Mouse (Mus musculus): ENCODE results near the gene Slc47a1. TPM values are rescaled to one million over a fixed set of nuclear protein-coding genes. Genes with fewer than 3 reads are reported as not detected.
"Not testable (repeated sequence)": the region's sequence is repeated elsewhere in the genome, so short reads cannot be mapped to it uniquely, and the experiment has no call there.

The Slc47a1 gene
- total RNA-seq, 2 experiments from 2014 or later, result 0.99 to 1.9 TPM

DNA sequence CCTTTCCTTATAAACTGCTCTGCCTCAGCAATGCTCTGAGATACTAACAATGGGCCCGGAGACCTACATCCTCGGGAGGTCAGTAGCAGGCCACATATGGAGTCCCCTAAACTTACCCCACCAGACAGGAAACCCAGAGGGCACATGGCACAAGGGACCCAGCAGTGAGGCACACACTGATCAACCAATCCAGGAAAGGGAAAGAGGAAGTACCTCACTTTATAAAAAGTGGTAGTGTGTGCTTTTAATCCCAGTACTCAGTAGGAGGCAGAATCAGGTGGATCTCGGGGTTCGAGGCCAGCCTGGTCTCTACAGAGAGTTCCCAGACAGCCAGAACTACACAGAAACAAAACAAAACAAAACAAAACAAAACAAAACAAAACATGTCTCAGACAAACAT, 37.8 kb downstream of the Slc47a1 start:
- intact Hi-C loops (cut with DNase I), result loop anchor here (5.0 kb wide), 1 partner anchor 148 kb away; no protein-coding TSS in a partner anchor
- no peak for DNase-seq (ENCODE audit: low spot score in 2 of 2)

DNA sequence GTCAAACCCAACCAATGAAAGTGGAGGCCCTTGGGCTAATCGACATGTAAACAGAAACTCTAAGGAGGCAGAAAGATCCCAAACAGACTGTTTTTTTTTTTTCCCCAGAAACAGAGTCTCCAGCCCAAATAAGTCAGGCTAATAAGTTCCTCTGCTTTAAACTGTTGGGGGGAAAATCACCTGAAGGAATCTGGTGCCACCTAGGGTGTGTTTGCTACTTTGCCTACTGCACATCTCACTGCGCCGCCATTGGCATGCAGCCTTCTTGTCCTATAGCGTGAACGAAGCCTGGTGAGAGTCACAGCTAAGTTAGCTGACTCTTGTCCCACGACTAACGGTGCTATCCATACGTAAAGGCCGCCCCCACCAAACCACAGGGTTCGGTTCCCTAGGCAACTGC, 40.6 kb downstream of the Slc47a1 start:
- intact Hi-C loops (cut with DNase I), result no loop called here
- no peak for DNase-seq (ENCODE audit: low spot score in 2 of 2)

DNA sequence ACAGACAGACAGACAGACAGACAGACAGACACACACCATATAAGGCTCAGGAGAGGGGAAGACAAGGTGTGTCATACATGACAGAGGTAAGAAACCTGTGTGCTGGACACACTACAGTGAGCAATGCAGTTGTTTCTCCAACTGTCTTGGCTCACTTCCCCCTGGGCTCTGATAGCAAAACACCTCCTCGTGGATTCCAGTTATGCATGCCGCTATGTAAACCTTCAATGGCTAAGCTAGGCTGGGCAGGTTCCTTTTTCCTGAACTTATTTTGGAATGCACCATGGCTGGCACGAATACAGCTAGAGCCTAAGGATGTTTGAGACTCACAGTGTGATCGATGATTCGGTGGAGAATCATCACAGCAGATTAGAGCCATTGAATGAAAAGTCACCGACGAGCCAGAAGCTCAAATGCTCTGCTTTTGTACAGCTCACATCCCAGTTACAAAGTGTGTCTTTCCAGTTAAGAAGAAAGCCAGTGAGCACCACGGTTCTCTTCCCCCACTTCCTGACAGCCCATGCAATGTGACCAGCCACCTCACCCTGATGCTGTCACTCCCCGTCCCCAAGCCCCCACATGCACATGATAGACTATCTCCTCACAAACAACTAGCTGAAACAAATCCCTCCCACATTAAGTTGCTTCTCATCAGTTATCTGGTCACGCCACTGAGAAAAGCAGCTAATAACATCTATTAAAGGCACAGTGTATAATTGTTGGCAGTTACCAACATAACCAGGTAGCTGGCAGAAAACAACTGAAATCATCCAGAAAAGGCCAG, 57.0 kb downstream of the Slc47a1 start:
- intact Hi-C loops (cut with DNase I), result no loop called here

DNA sequence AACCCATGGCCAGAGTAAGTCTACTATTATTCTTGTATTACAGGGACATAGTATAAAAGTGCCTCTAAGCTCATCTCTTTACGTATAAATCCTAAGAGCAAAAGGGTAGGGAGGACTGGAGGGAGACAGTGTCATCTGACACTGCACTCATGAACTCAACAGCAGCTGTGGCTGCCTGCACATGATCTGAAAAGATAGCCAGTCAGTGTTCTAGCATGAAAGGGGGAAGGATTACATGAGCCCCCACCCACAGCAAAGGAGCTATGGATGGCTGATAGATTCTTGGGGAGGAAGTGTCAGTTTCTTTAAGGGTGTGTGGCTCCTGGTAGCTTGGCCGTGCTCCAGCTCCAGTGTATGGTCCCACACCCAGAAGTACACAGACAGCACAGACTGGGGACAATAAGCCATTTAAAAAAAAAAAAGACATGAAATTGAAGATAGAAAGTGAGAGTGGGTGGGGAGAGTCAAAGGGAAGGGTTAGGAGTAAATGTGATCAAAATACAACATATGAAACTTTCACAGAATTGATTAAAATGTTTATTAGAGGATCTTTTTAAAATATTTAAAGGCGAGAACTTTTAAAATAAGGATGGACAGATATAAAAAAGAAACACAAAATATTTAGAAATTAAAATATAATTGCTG, 58.1 kb downstream of the Slc47a1 start:
- no peak for DNase-seq (ENCODE audit: low spot score in 2 of 2)
- intact Hi-C loops (cut with DNase I), result no loop called here

More for the DNA sequence above, 57.0 kb downstream of the Slc47a1 start:
- no peak for DNase-seq (ENCODE audit: low spot score in 2 of 2)

DNA sequence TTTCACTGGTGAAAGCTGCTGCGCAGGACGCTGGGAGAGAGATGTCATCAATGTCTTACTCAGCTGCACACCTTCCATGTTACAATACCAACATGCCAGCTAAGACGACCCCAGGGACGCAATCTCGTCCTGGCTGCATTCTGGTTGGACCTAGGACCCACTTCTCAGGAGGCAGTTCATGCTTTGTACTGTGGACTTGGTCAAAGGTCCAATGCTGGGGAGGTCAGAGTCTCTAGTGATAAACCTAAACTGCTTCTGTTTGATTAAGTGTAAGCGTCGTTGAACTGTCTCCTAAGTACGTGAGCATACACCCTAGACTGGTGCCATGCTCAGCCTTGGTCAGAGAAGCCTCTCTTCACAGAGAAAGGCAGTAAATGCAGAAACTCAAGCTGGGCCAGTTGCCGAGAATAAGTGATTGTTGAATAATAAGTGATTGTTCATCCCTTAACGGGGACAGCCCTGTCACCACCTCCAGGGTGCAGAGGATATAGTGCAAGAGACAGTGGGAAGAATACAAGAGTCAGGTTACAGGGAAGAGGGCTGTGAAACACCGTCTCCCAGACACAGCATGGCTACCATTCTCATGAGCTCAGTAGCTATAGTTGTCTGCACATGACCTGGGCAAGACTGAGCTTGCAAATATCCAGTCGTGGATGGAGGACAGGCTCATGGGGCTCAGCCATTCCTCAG, 58.8 kb downstream of the Slc47a1 start:
- intact Hi-C loops (cut with DNase I), result no loop called here
- DNase-seq (ENCODE audit: low spot score in 2 of 2), result no peak

DNA sequence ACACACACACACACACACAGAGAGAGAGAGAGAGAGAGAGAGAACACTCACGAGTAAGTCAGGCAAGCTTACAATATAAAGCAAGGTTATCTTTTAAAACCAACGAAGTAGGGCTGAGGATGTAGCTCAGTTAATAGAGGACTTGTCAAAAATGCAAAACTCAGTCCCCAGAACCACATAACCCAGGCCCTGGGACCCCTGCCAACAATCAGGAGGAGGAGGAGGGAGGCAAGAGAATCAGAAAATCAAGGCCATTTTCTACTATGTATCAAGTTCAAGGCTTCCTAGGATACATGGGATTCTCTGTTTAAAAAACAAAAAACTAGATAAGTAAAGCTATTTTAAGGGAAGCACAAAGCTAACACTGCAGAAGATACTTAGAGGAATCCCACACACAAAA, 61.3 kb downstream of the Slc47a1 start:
- intact Hi-C loops (cut with DNase I), result no loop called here
- DNase-seq (ENCODE audit: low spot score in 2 of 2), result no peak

DNA sequence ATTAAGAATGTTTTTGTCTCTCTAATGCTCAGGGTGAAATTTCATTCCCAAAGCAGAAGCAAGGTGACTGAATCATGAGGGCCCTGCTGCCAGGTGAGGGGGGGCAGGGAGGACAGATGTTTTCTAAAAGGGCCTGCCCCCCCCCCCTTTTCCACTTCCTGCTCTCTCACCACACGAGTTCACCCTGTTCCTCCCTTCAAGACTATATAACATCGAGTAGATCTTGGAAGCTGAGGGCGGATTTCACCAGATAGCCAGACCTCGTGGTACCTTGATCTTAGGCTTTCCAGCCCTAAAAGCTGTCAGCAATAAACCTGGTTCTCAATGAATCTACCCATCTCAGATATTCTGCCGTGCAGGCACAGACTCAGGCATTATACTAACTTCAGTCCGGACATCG, 67.8 kb downstream of the Slc47a1 start:
- intact Hi-C loops (cut with DNase I), result no loop called here
- no peak for DNase-seq (ENCODE audit: low spot score in 2 of 2)

DNA sequence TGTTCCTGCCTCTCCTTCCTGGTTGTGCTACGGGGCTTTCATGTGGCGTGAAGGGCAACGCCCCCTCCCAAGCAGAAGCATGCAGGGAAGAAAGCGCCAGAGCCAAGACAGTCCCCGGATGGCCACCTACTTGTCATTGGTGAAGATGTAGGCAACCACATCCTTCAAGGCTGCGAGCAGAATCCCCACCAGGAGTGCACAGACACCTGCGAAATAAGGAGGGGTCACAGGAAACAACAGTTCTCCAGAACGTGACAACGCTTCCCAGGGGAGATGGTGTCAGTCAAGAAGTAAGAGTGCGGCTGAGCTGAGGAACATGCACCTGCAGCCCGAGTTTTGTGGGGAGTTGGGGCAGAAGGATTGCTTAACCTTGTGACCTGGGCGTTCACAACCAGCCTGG, 68.3 kb downstream of the Slc47a1 start:
- no peak for DNase-seq (ENCODE audit: low spot score in 2 of 2)
- intact Hi-C loops (cut with DNase I), result no loop called here

DNA sequence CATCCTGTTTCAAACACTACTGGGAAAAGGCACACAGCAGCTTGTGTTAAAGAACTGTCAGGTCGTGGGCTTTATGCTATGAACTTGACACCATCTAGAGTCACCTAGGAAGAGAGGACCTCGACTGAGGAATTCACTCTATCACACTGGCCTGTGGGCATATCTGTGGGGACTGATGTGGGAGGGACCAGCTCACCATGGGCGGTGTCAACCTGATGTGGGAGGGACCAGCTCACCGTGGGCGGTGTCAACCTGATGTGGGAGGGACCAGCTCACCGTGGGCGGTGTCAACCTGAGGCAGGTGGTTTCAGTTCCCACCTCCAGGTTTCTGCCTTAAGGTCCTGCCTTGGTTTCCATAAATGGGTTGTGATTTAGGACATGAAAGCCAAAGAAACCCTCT, 70.3 kb downstream of the Slc47a1 start:
- no peak for DNase-seq (ENCODE audit: low spot score in 2 of 2)
- intact Hi-C loops (cut with DNase I), result no loop called here

DNA sequence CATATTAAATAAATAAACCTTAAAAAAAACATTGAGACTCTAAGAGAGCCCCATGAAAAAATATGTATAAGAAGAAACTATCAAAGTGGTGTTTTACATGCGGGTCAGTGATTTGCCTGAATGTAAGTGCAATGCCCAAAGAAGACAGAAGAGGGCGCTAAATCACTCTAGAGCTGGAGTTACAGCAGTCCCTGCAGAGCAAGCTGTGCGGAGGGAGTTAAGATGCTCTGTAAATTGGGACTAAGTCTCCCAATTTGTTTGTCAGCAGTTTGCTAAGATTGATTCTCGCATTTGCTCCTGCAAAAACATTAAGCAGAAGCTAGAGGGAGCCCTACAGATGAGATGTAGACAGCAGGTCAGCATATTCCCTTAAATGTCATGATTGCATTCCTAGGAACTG, 72.8 kb downstream of the Slc47a1 start:
- no peak for DNase-seq (ENCODE audit: low spot score in 2 of 2)
- intact Hi-C loops (cut with DNase I), result no loop called here

DNA sequence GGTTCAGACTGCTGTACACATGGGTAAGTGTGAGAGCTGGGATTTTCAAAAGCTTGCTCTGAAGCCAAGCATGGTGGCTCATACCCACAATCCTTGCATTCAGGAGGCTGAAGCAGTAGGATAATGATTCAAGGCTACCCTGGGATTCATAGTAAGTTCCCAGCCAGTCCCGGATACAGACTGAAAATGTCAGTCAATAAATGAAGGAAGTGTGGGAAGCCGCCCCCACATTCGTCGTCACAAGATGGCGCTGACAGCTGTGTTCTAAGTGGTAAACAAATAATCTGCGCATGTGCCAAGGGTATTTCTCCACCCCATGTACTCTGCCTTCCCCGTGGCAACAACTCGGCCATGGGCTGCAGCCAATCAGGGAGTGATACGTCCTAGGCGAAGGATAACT, 73.6 kb downstream of the Slc47a1 start:
- DNase-seq (ENCODE audit: low spot score in 2 of 2); intact Hi-C loops (cut with DNase I): not testable (repeated sequence)

DNA sequence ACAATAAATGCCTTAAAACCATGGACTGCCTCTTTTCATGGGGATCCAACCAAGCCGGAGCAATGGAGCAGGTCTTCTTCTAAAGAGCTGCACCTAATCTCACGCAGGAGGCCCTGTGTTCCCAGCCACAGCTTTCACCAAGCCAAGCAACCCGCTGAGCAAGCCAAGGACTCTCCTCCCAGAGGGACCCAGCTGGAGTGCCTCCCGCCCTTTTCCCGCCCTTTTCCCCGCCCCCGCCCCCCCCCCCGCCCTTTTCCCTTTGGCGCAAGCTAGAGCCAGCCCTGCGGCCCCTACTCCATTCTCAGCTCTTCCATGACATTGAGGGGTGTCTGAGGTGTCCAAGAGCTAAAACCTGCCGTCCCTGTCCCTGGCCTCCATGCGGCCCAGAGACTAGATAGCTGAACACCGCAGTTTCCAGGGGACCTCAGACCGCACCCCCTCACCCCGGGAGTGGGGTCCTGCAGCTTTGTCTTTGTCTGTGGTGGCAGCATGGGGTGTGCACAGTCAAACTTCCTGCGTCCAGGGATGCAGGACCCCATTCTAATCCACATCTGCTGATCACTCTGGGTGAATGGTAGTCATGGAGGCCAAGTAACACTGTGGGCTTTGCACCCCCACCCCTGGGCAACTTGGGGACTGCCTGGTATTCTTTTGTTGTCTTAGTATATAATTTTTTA, 77.3 kb downstream of the Slc47a1 start:
- intact Hi-C loops (cut with DNase I), result no loop called here
- no peak for DNase-seq (ENCODE audit: low spot score in 2 of 2)

DNA sequence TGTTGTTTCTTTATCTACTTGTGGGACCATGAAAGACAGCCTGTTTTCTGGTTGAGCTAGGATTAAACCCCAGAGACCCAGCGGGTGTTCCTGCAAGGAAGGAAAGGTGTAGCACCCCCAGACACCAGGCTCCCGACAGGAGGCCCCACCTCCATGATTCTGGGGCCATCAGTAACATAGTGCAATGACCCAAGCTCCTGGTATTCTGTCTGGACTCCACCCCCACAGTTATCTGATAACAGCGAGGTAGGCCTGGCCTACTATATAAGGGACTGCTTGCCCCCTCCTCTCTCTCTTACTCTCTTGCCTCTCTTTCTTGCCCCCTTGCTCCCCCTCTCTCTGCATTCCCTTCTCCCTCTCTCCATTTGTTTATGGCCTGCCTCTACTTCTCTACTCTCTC, 77.9 kb downstream of the Slc47a1 start:
- DNase-seq (ENCODE audit: low spot score in 2 of 2), result no peak
- intact Hi-C loops (cut with DNase I), result no loop called here

DNA sequence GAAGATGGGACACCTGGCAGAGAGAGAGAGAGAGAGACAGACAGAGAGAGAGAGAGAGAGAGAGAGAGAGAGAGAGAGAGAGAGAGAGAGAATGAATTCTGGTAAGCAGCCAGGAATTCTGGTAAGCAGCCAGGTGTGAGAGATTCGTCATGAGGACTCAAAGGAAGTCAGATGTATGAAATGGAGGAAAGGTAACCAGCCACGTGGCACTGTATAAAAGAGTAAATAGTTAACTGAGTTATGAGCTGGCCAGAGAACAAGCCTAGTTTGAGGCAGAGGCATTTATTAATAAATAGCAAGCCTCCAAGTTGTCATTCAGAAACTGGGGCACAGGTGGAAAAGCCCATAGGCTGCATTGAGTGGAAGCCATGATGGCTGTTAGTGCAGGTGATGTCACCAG, 80.2 kb downstream of the Slc47a1 start:
- no peak for DNase-seq (ENCODE audit: low spot score in 2 of 2)
- intact Hi-C loops (cut with DNase I), result no loop called here

DNA sequence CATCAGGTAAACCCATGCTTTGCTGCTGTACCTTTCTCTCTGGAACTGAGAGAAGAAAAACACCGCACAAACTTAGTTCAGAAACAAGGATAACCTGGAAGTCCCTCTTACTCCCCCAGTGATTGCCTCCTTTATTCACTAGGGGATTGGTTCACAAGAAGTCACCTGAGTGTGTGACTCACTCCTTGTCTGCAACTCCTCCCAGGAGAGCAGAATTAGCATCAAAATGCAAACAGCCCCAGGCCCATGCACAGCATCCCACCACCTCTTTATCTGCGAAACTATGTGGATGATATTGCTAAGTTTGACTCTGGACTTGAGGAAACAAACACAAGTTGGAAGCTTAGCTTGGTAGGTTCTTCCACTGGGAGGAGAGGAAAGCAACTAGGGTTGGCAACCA, 80.8 kb downstream of the Slc47a1 start:
- no peak for DNase-seq (ENCODE audit: low spot score in 2 of 2)
- intact Hi-C loops (cut with DNase I), result no loop called here

DNA sequence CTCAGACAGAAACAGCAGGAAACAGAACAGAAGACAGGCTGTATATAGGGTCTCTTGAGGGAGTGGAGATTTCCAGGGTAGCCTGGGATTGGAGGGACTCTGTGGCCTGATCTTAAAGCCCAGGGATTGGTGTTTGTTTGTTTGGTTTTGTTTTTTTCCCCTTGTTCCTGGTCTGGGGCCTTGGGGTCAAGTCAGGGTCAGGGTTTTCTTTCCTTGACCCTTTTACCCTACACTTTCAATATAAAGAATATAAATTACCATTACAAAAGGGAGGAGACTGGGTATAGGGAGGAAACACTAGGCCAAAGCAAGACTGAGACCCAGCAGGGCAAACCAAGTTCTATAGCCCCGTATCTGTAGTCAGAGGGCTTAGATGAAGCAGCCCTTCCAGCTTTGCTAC, 81.6 kb downstream of the Slc47a1 start:
- DNase-seq (ENCODE audit: low spot score in 2 of 2), result no peak
- intact Hi-C loops (cut with DNase I), result no loop called here

DNA sequence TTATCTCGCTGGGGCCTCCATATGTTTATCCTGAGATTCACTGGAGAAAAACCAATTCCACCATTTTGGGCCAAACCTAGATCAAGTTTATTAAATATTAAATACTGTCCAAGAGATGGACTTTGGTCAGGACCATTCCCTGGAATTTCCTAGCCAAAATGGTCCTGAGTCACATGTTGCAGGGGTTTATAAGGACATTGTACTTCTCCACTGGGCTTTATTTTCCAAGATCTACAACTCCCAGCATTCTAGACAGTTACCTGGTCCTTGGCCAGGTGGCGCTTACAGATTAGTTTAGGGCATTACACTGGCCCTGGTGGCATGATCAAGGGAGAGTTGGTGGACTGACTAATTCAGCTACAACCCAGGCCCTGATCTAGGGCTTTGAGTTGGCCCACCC, 82.6 kb downstream of the Slc47a1 start:
- DNase-seq (ENCODE audit: low spot score in 2 of 2), result no peak
- intact Hi-C loops (cut with DNase I), result no loop called here

DNA sequence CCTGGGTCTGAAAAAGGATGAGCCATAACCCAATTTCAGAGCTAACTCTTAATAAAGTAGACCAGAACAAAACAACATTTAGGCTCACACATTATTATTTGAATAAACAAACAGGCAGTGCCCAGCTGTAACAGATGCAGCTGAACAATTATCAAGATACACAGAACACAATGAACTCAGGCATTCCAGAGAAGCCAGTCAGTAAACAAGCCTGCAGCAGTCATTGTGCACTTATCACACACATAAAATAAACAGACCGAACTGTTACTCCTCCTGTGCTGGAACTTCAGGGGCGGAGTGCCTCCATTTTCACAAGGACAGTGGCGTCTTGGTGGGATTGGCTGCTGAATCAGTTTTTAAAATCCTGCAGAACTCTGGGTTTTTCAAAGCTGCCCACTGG, 83.7 kb downstream of the Slc47a1 start:
- intact Hi-C loops (cut with DNase I), result no loop called here
- DNase-seq (ENCODE audit: low spot score in 2 of 2), result no peak

Measured in left cerebral cortex, postnatal 36 days (tissue).